Mouse (Mus musculus) cerebral cortex, adult 2 months (tissue): Measurements from ENCODE around the gene Defa26.

ENCODE experiments used
- WGBS: fragments of 180-500 bp; shearing (Covaris S2); methylation state at CpG from one replicate; pipeline ENCODE4 v1.1.7; 2018; 5-methylcytosine and 5-hydroxymethylcytosine counted together

Defa26 gene

GRCm38 (mm10) chr8:21617883-21618282 lies at the start of gene Defa26:
TSS of gene Defa26 (plus strand) at chr8:21618183.
- WGBS = 92% methylated on average over 1 of the region's 1 CpGs

- no CpG with 5 or more reads among the region's 1 CpGs for WGBS
Observed at GRCm38 (mm10) chr8:21582706-21583105, 35.3 kb upstream of the Defa26 start, which contains the start of gene Defa28. TSS of gene Defa28 (plus strand) at chr8:21583006.

- WGBS = no CpG with 5 or more reads among the region's 1 CpGs
Observed at GRCm38 (mm10) chr8:21594408-21594807, 23.6 kb upstream of the Defa26 start, which contains the start of gene Gm7861. TSS of gene Gm7861 (minus strand) at chr8:21594508.

GRCm38 (mm10) chr8:21655480-21655879 lies 37.5 kb downstream of the Defa26 start, which contains the start of gene Defa17:
TSS of gene Defa17 (plus strand) at chr8:21655780.
- WGBS = 38% methylated on average over 1 of the region's 2 CpGs

- 86% methylated on average over 1 of the region's 1 CpGs for WGBS
Observed at GRCm38 (mm10) chr8:21665497-21665896, 47.5 kb downstream of the Defa26 start, which contains the start of gene Defa34. TSS of gene Defa34 (plus strand) at chr8:21665797.
